Mouse (Mus musculus): ENCODE measurements around the gene Tcl1b2.
"Not testable (repeated sequence)": the region's sequence is repeated elsewhere in the genome, so short reads cannot be mapped to it uniquely, and the experiment has no call there.

- not testable (repeated sequence) for TF ChIP-seq POLR2A (IDR thresholded peaks at IDR 0.05; ENCODE audit: borderline replicate concordance, extremely low read depth, insufficient read depth, insufficient read length, poor library complexity, severe bottlenecking); CTCF (IDR thresholded peaks at IDR 0.05; ENCODE audit: borderline replicate concordance, extremely low read depth, insufficient read depth, insufficient read length)
Measured at GRCm38 (mm10) chr12:105134826-105135225, 11.0 kb upstream of the Tcl1b2 start.
